ENCODE assay signal across 8 mouse cellular contexts in genomic region chr8:84700526-84700925, GRCm38 (mm10). TPM values are rescaled to one million over a fixed set of nuclear protein-coding genes. Genes with fewer than 3 reads are reported as not detected.
DNase-seq lines count a peak whose midpoint lies in the region; ATAC-seq lines count a peak whose summit lies in the region.

No protein-coding gene starts in this region.

- H3K4me1 ChIP-seq in forebrain, embryonic 13.5 days = peaks cover 32% of the 10 kb centered on the region
- peaks cover 37% of the 10 kb centered on the region for H3K4me1 ChIP-seq in forebrain, embryonic 10.5 days
- peaks cover 22% of the 10 kb centered on the region for H3K4me1 ChIP-seq in kidney, embryonic 14.5 days (ENCODE audit: control insufficient read depth, insufficient read depth, low read length)

- H3K27me3 ChIP-seq in forebrain, embryonic 13.5 days = peaks cover 47% of the 10 kb centered on the region
- H3K27me3 ChIP-seq in forebrain, embryonic 10.5 days (ENCODE audit: poor library complexity, severe bottlenecking) = peaks cover 64% of the 10 kb centered on the region
- peaks cover 42% of the 10 kb centered on the region for H3K27me3 ChIP-seq in kidney, embryonic 14.5 days (ENCODE audit: control insufficient read depth, insufficient read depth, low read length)

- ATAC-seq in forebrain, embryonic 13.5 days = no peak
- ATAC-seq in kidney, embryonic 14.5 days (ENCODE audit: low FRiP score, low TSS enrichment) = no peak

- no peaks in the 10 kb centered on the region for H3K9me3 ChIP-seq in forebrain, embryonic 13.5 days (replicated peaks)
- H3K9me3 ChIP-seq in forebrain, embryonic 10.5 days = no peaks in the 10 kb centered on the region
- no peaks in the 10 kb centered on the region for H3K9me3 ChIP-seq in kidney, embryonic 14.5 days (ENCODE audit: control insufficient read depth, low read length)

- H3K4me3 ChIP-seq in forebrain, embryonic 13.5 days = no peak overlapping the region
- no peak overlapping the region for H3K4me3 ChIP-seq in forebrain, embryonic 10.5 days
- no peak overlapping the region for H3K4me3 ChIP-seq in kidney, embryonic 14.5 days (ENCODE audit: low read length)

- H3K4me2 ChIP-seq in forebrain, embryonic 13.5 days = no peak overlapping the region
- H3K4me2 ChIP-seq in kidney, embryonic 14.5 days (replicated peaks; ENCODE audit: low read depth, low read length) = no peak overlapping the region

- no peak overlapping the region for H3K9ac ChIP-seq in forebrain, embryonic 13.5 days
- no peak overlapping the region for H3K9ac ChIP-seq in kidney, embryonic 14.5 days (ENCODE audit: low read depth, low read length)

- DNase-seq in forebrain, embryonic 10.5 days (ENCODE audit: extremely low spot score, low spot score) = no peak
- no peak for DNase-seq in kidney, adult 11 months
- DNase-seq in thymus, postnatal 0 days (ENCODE audit: low spot score) = peak; percentile 46
- DNase-seq in thymus, postnatal 10 days (ENCODE audit: low spot score in 2 of 2) = no peak
- peak; percentile 48 for DNase-seq in thymus, postnatal 4 days
- no peak for DNase-seq in embryo, embryonic 10 days (ENCODE audit: low spot score)

- WGBS in forebrain, embryonic 13.5 days = 86% methylated on average over 5 of the region's 5 CpGs
- WGBS in forebrain, embryonic 10.5 days = 87% methylated on average over 5 of the region's 5 CpGs
- 81% methylated on average over 5 of the region's 5 CpGs for WGBS in kidney, embryonic 14.5 days

- H3K27ac ChIP-seq in forebrain, embryonic 13.5 days = peak overlapping the region; percentile 63
- H3K27ac ChIP-seq in forebrain, embryonic 10.5 days = no peak overlapping the region
- H3K27ac ChIP-seq in kidney, embryonic 14.5 days (ENCODE audit: low read depth, low read length) = peak overlapping the region; percentile 48; the same call in 1 of the 2 replicates

- H3K36me3 ChIP-seq in forebrain, embryonic 13.5 days (ENCODE audit: poor library complexity, severe bottlenecking) = peaks cover 43% of the 10 kb centered on the region
- peaks cover 47% of the 10 kb centered on the region for H3K36me3 ChIP-seq in forebrain, embryonic 10.5 days (replicated peaks)
- H3K36me3 ChIP-seq in kidney, embryonic 14.5 days (ENCODE audit: control insufficient read depth, insufficient read depth, low read length) = peaks cover 38% of the 10 kb centered on the region

RNA-seq across cellular contexts. Expression of gene Lyl1, which starts 0.7 kb away (rescaled TPM):
- 1.9 and 2.1 TPM in 2 replicates for polyA plus RNA-seq in forebrain, embryonic 13.5 days (2015; fragmentation: Nextera tagmentation; extraction: Ambion mirVana)
- 4.9 and 5.8 TPM in 2 replicates for polyA plus RNA-seq in forebrain, embryonic 10.5 days (2016; fragmentation: Nextera tagmentation; extraction: Ambion mirVana)
- 6.3 and 8.9 TPM in 2 replicates for polyA plus RNA-seq in kidney, embryonic 14.5 days (2014; fragmentation: Nextera tagmentation; extraction: Ambion mirVana)
- 8.1 and 8.8 TPM in 2 replicates for polyA plus RNA-seq in thymus, postnatal 0 days (2015; fragmentation: Nextera tagmentation; extraction: Ambion mirVana)

RNA-seq across cellular contexts. Expression of gene Nacc1, which starts 12.9 kb away (rescaled TPM):
- polyA plus RNA-seq in forebrain, embryonic 13.5 days (2015; fragmentation: Nextera tagmentation; extraction: Ambion mirVana) = 16.1 and 18.6 TPM in 2 replicates
- polyA plus RNA-seq in forebrain, embryonic 10.5 days (2016; fragmentation: Nextera tagmentation; extraction: Ambion mirVana) = 31.3 and 31.5 TPM in 2 replicates
- 28.1 and 33.1 TPM in 2 replicates for polyA plus RNA-seq in kidney, embryonic 14.5 days (2014; fragmentation: Nextera tagmentation; extraction: Ambion mirVana)
- polyA plus RNA-seq in thymus, postnatal 0 days (2015; fragmentation: Nextera tagmentation; extraction: Ambion mirVana) = 12.1 TPM in 2 replicates

RNA-seq across cellular contexts. Expression of gene Trmt1, which starts 14.4 kb away (rescaled TPM):
- 53.5 and 59.1 TPM in 2 replicates for polyA plus RNA-seq in forebrain, embryonic 13.5 days (2015; fragmentation: Nextera tagmentation; extraction: Ambion mirVana)
- polyA plus RNA-seq in forebrain, embryonic 10.5 days (2016; fragmentation: Nextera tagmentation; extraction: Ambion mirVana) = 68.8 and 69.3 TPM in 2 replicates
- polyA plus RNA-seq in kidney, embryonic 14.5 days (2014; fragmentation: Nextera tagmentation; extraction: Ambion mirVana) = 65.4 and 82.3 TPM in 2 replicates
- 50.0 and 51.5 TPM in 2 replicates for polyA plus RNA-seq in thymus, postnatal 0 days (2015; fragmentation: Nextera tagmentation; extraction: Ambion mirVana)

RNA-seq across cellular contexts. Expression of gene G430095P16Rik, which starts 22.3 kb away (rescaled TPM):
- 3.7 and 3.8 TPM in 2 replicates for polyA plus RNA-seq in forebrain, embryonic 13.5 days (2015; fragmentation: Nextera tagmentation; extraction: Ambion mirVana)
- 1.3 and 2.1 TPM in 2 replicates for polyA plus RNA-seq in forebrain, embryonic 10.5 days (2016; fragmentation: Nextera tagmentation; extraction: Ambion mirVana)
- polyA plus RNA-seq in kidney, embryonic 14.5 days (2014; fragmentation: Nextera tagmentation; extraction: Ambion mirVana) = 1.7 and 2.8 TPM in 2 replicates
- 2.4 and 3.6 TPM in 2 replicates for polyA plus RNA-seq in thymus, postnatal 0 days (2015; fragmentation: Nextera tagmentation; extraction: Ambion mirVana)

RNA-seq across cellular contexts. Expression of gene Ier2, which starts 37.9 kb away (rescaled TPM):
- 35.2 and 35.4 TPM in 2 replicates for polyA plus RNA-seq in forebrain, embryonic 13.5 days (2015; fragmentation: Nextera tagmentation; extraction: Ambion mirVana)
- 91.4 and 96.9 TPM in 2 replicates for polyA plus RNA-seq in forebrain, embryonic 10.5 days (2016; fragmentation: Nextera tagmentation; extraction: Ambion mirVana)
- polyA plus RNA-seq in kidney, embryonic 14.5 days (2014; fragmentation: Nextera tagmentation; extraction: Ambion mirVana) = 81.9 and 88.9 TPM in 2 replicates
- 76.9 and 86.0 TPM in 2 replicates for polyA plus RNA-seq in thymus, postnatal 0 days (2015; fragmentation: Nextera tagmentation; extraction: Ambion mirVana)

Comparison
In these comparisons a context has a peak if more than half of its experiments do, and no peak if none do; other contexts are left out.
1. DNase-seq: peak in thymus, postnatal 0 days (single experiment) and thymus, postnatal 4 days (single experiment); none in forebrain, embryonic 10.5 days (single experiment), kidney, adult 11 months (single experiment), thymus, postnatal 10 days (0 of 2) and embryo, embryonic 10 days (single experiment).